Mouse (Mus musculus) testis, adult 2 months (tissue): Measurements from ENCODE around the gene Hoxc4. TPM values are rescaled to one million over a fixed set of nuclear protein-coding genes. Genes with fewer than 3 reads are reported as not detected.

Experiments used
- H3K27ac ChIP-seq: fragments of 200-500 bp; 2 replicates; pipeline ENCODE4 v1.5.1; 2012; ENCODE audit warnings: low read depth, low read length; ENCODE audit not compliant: control insufficient read depth, insufficient read depth
- H3K27me3 ChIP-seq: fragments of 200-500 bp; 2 replicates; pipeline ENCODE4 v1.6.1; 2012; ENCODE audit warnings: mild to moderate bottlenecking, low read length, moderate library complexity; ENCODE audit not compliant: control insufficient read depth, insufficient read depth
- H3K36me3 ChIP-seq: fragments of 200-500 bp; 2 replicates; pipeline ENCODE4 v1.6.1; 2012; ENCODE audit warnings: mild to moderate bottlenecking, low read length; ENCODE audit not compliant: control insufficient read depth, insufficient read depth
- H3K4me1 ChIP-seq: fragments of 200-500 bp; 2 replicates; pipeline ENCODE4 v1.6.1; 2012; ENCODE audit warnings: low read length; ENCODE audit not compliant: control insufficient read depth, insufficient read depth
- H3K4me3 ChIP-seq: fragments of 200-500 bp; 2 replicates; pipeline ENCODE4 v1.5.1; 2012; ENCODE audit warnings: low read depth, mild to moderate bottlenecking, low read length, moderate library complexity, mixed read lengths; ENCODE audit not compliant: control insufficient read depth
- CTCF ChIP-seq: fragments of 200-500 bp; IDR thresholded peaks from 2 replicates; pipeline ENCODE4 v1.5.1; 2012; ENCODE audit warnings: low read depth, mild to moderate bottlenecking, inconsistent platforms, low read length, moderate library complexity; ENCODE audit not compliant: control insufficient read depth, insufficient read depth, insufficient replicate concordance
- POLR2A ChIP-seq: fragments of 200-500 bp; IDR thresholded peaks from 2 replicates; pipeline ENCODE4 v1.6.1; 2012; ENCODE audit warnings: low read depth, mild to moderate bottlenecking, inconsistent platforms, low read length, moderate library complexity; ENCODE audit not compliant: control insufficient read depth
- polyA plus RNA-seq: library from polyadenylated mRNA; depleted of rRNA; stranded (reverse); fragments of >200 nt; gene quantifications from 2 replicates; pipeline ENCODE4 v1.2.3, GENCODE M21; 2012; rRNA removed

Hoxc4 gene
- 0.33 and 0.36 TPM in 2 replicates for polyA plus RNA-seq

GRCm38 (mm10) chr15:103018636-103019035, at the start of gene Hoxc4:
Gene Hoxc4 (plus strand): TSS chr15:103018934.
- H3K27me3 ChIP-seq, result peaks cover 2% of the 10 kb centered on the region; the same call in 1 of the 2 replicates
- TF ChIP-seq CTCF (no peak), POLR2A (no peak)
- H3K4me3 ChIP-seq, result no peak within 1 kb of the TSS
- no peak within 1 kb of the TSS for H3K27ac ChIP-seq
- no peaks in the 10 kb centered on the region for H3K36me3 ChIP-seq
- H3K4me1 ChIP-seq, result peaks cover 13% of the 10 kb centered on the region

- no peak for TF ChIP-seq CTCF
- no peak for TF ChIP-seq POLR2A
- Histone ChIP-seq H3K36me3 (no peaks in the 10 kb centered on the region), H3K27ac (no peak overlapping the region), H3K27me3 (peaks cover 5% of the 10 kb centered on the region), H3K4me3 (no peak overlapping the region), H3K4me1 (peaks cover 9% of the 10 kb centered on the region)
Observed at GRCm38 (mm10) chr15:102969296-102969695, 49.4 kb upstream of the Hoxc4 start.

- Histone ChIP-seq H3K4me1 (peaks cover 9% of the 10 kb centered on the region), H3K27me3 (peaks cover 4% of the 10 kb centered on the region), H3K27ac (no peak overlapping the region), H3K4me3 (no peak overlapping the region), H3K36me3 (no peaks in the 10 kb centered on the region)
- TF ChIP-seq CTCF (no peak), POLR2A (no peak)
Observed at GRCm38 (mm10) chr15:102970740-102971139, 48.0 kb upstream of the Hoxc4 start.

- H3K4me3 ChIP-seq, result no peak overlapping the region
- TF ChIP-seq CTCF, result no peak
- no peak for TF ChIP-seq POLR2A
- no peaks in the 10 kb centered on the region for H3K36me3 ChIP-seq
- no peak overlapping the region for H3K27ac ChIP-seq
- peaks cover 4% of the 10 kb centered on the region; the same call in 1 of the 2 replicates for H3K4me1 ChIP-seq
- H3K27me3 ChIP-seq, result no peaks in the 10 kb centered on the region
Observed at GRCm38 (mm10) chr15:102972254-102972653, 46.5 kb upstream of the Hoxc4 start.

DNA sequence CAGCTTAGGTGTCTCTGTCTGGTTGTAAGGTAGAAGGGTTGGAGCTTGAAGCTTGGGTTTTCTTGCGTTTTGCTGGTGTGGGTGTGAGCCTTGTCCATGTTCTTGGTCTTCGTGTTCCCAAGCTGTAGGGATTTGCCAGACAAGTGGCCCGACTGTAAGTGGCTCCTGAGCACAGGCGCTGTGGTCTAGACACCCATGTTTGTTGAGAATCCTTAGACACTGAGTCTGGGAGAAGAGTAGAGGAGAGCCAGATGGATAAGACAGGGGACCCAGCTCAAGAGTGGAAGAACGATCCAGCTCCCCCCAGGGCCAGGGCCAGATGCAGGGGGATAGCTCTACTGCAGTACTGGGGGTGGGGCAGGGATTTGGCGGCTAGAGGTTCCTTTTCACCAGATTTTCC, 46.0 kb upstream of the Hoxc4 start:
- Histone ChIP-seq H3K4me1 (peaks cover 2% of the 10 kb centered on the region; the same call in 1 of the 2 replicates), H3K27me3 (no peaks in the 10 kb centered on the region; the same call in 1 of the 2 replicates), H3K36me3 (no peaks in the 10 kb centered on the region), H3K4me3 (no peak overlapping the region), H3K27ac (no peak overlapping the region)
- no peak for TF ChIP-seq CTCF
- no peak for TF ChIP-seq POLR2A

GRCm38 (mm10) chr15:102975034-102975433, 43.7 kb upstream of the Hoxc4 start:
- Histone ChIP-seq H3K36me3 (no peaks in the 10 kb centered on the region), H3K4me1 (peaks cover 2% of the 10 kb centered on the region; the same call in 1 of the 2 replicates), H3K27me3 (no peaks in the 10 kb centered on the region; the same call in 1 of the 2 replicates), H3K4me3 (no peak overlapping the region), H3K27ac (no peak overlapping the region)
- TF ChIP-seq POLR2A (no peak), CTCF (no peak)

- Histone ChIP-seq H3K4me1 (peaks cover 2% of the 10 kb centered on the region; the same call in 1 of the 2 replicates), H3K4me3 (no peak overlapping the region), H3K27me3 (no peaks in the 10 kb centered on the region; the same call in 1 of the 2 replicates), H3K27ac (no peak overlapping the region), H3K36me3 (no peaks in the 10 kb centered on the region)
- no peak for TF ChIP-seq CTCF
- TF ChIP-seq POLR2A, result no peak
Observed at GRCm38 (mm10) chr15:102975688-102976111, 43.0 kb upstream of the Hoxc4 start.
